Mouse (Mus musculus): ENCODE results near the gene Krt8. TPM values are rescaled to one million over a fixed set of nuclear protein-coding genes. Genes with fewer than 3 reads are reported as not detected.

The Krt8 gene
- polyA plus RNA-seq, 1 experiment = 0.25 TPM

- H3K4me3 ChIP-seq (ENCODE audit: insufficient read depth, low read length) = no peak within 1 kb of the TSS
- TF ChIP-seq CTCF (IDR thresholded peaks at IDR 0.05; ENCODE audit: extremely low read depth, insufficient read depth, low read length) = no peak
- no peak for TF ChIP-seq POLR2A (IDR thresholded peaks at IDR 0.05; ENCODE audit: extremely low read depth, insufficient read depth, low read length)
- H3K27ac ChIP-seq (ENCODE audit: insufficient read depth, low read length) = no peak within 1 kb of the TSS
- H3K4me1 ChIP-seq (ENCODE audit: control insufficient read depth, insufficient read depth, low read length) = no peaks in the 10 kb centered on the region
Observed at GRCm38 (mm10) chr15:102028040-102028439, 23.8 kb upstream of the Krt8 start, which contains the start of gene Krt18. Gene Krt18 (plus strand): TSS chr15:102028180.

GRCm38 (mm10) chr15:102026430-102026829 is 22.1 kb upstream of the Krt8 start:
- no peak for TF ChIP-seq POLR2A (IDR thresholded peaks at IDR 0.05; ENCODE audit: extremely low read depth, insufficient read depth, low read length)
- TF ChIP-seq CTCF (IDR thresholded peaks at IDR 0.05; ENCODE audit: extremely low read depth, insufficient read depth, low read length) = no peak
- Histone ChIP-seq H3K4me3 (ENCODE audit: insufficient read depth, low read length) (no peak overlapping the region), H3K4me1 (ENCODE audit: control insufficient read depth, insufficient read depth, low read length) (no peaks in the 10 kb centered on the region), H3K27ac (ENCODE audit: insufficient read depth, low read length) (no peak overlapping the region)

GRCm38 (mm10) chr15:102025136-102025872 is 21.0 kb upstream of the Krt8 start:
- TF ChIP-seq CTCF (IDR thresholded peaks at IDR 0.05; ENCODE audit: extremely low read depth, insufficient read depth, low read length) = no peak
- no peak for TF ChIP-seq POLR2A (IDR thresholded peaks at IDR 0.05; ENCODE audit: extremely low read depth, insufficient read depth, low read length)
- no peaks in the 10 kb centered on the region for H3K4me1 ChIP-seq (ENCODE audit: control insufficient read depth, insufficient read depth, low read length)
- no peak overlapping the region for H3K4me3 ChIP-seq (ENCODE audit: insufficient read depth, low read length)
- H3K27ac ChIP-seq (ENCODE audit: insufficient read depth, low read length) = no peak overlapping the region

- no peak overlapping the region for H3K27ac ChIP-seq (ENCODE audit: insufficient read depth, low read length)
- TF ChIP-seq POLR2A (IDR thresholded peaks at IDR 0.05; ENCODE audit: extremely low read depth, insufficient read depth, low read length) = no peak
- TF ChIP-seq CTCF (IDR thresholded peaks at IDR 0.05; ENCODE audit: extremely low read depth, insufficient read depth, low read length) = no peak
- no peak overlapping the region for H3K4me3 ChIP-seq (ENCODE audit: insufficient read depth, low read length)
- H3K4me1 ChIP-seq (ENCODE audit: control insufficient read depth, insufficient read depth, low read length) = no peaks in the 10 kb centered on the region
Observed at GRCm38 (mm10) chr15:102023888-102024287, 19.6 kb upstream of the Krt8 start.

GRCm38 (mm10) chr15:102022481-102022880 is 18.2 kb upstream of the Krt8 start:
- TF ChIP-seq POLR2A (IDR thresholded peaks at IDR 0.05; ENCODE audit: extremely low read depth, insufficient read depth, low read length) (no peak), CTCF (IDR thresholded peaks at IDR 0.05; ENCODE audit: extremely low read depth, insufficient read depth, low read length) (no peak)
- Histone ChIP-seq H3K4me3 (ENCODE audit: insufficient read depth, low read length) (no peak overlapping the region), H3K4me1 (ENCODE audit: control insufficient read depth, insufficient read depth, low read length) (no peaks in the 10 kb centered on the region), H3K27ac (ENCODE audit: insufficient read depth, low read length) (no peak overlapping the region)

- TF ChIP-seq CTCF (IDR thresholded peaks at IDR 0.05; ENCODE audit: extremely low read depth, insufficient read depth, low read length) = no peak
- no peak for TF ChIP-seq POLR2A (IDR thresholded peaks at IDR 0.05; ENCODE audit: extremely low read depth, insufficient read depth, low read length)
- H3K4me1 ChIP-seq (ENCODE audit: control insufficient read depth, insufficient read depth, low read length) = peaks cover 2% of the 10 kb centered on the region; the same call in 1 of the 2 replicates
Observed at GRCm38 (mm10) chr15:102017918-102018463, 13.7 kb upstream of the Krt8 start.

GRCm38 (mm10) chr15:102016787-102017186 is 12.5 kb upstream of the Krt8 start:
- Histone ChIP-seq H3K4me3 (ENCODE audit: insufficient read depth, low read length) (no peak overlapping the region), H3K27ac (ENCODE audit: insufficient read depth, low read length) (no peak overlapping the region), H3K4me1 (ENCODE audit: control insufficient read depth, insufficient read depth, low read length) (peaks cover 2% of the 10 kb centered on the region; the same call in 1 of the 2 replicates)
- TF ChIP-seq CTCF (IDR thresholded peaks at IDR 0.05; ENCODE audit: extremely low read depth, insufficient read depth, low read length) = no peak
- TF ChIP-seq POLR2A (IDR thresholded peaks at IDR 0.05; ENCODE audit: extremely low read depth, insufficient read depth, low read length) = no peak

More at GRCm38 (mm10) chr15:102017918-102018463, 13.7 kb upstream of the Krt8 start:
- H3K4me3 ChIP-seq (ENCODE audit: insufficient read depth, low read length) = no peak overlapping the region
- no peak overlapping the region for H3K27ac ChIP-seq (ENCODE audit: insufficient read depth, low read length)

GRCm38 (mm10) chr15:102016096-102016495 is 11.8 kb upstream of the Krt8 start:
- no peak for TF ChIP-seq CTCF (IDR thresholded peaks at IDR 0.05; ENCODE audit: extremely low read depth, insufficient read depth, low read length)
- H3K27ac ChIP-seq (ENCODE audit: insufficient read depth, low read length) = no peak overlapping the region
- H3K4me3 ChIP-seq (ENCODE audit: insufficient read depth, low read length) = no peak overlapping the region
- H3K4me1 ChIP-seq (ENCODE audit: control insufficient read depth, insufficient read depth, low read length) = peaks cover 2% of the 10 kb centered on the region; the same call in 1 of the 2 replicates

- no peak overlapping the region for H3K27ac ChIP-seq (ENCODE audit: insufficient read depth, low read length)
- no peak overlapping the region for H3K4me3 ChIP-seq (ENCODE audit: insufficient read depth, low read length)
- peaks cover 2% of the 10 kb centered on the region; the same call in 1 of the 2 replicates for H3K4me1 ChIP-seq (ENCODE audit: control insufficient read depth, insufficient read depth, low read length)
- TF ChIP-seq CTCF (IDR thresholded peaks at IDR 0.05; ENCODE audit: extremely low read depth, insufficient read depth, low read length) (no peak), POLR2A (IDR thresholded peaks at IDR 0.05; ENCODE audit: extremely low read depth, insufficient read depth, low read length) (no peak)
Observed at GRCm38 (mm10) chr15:102014848-102015247, 10.6 kb upstream of the Krt8 start.

- H3K4me1 ChIP-seq (ENCODE audit: control insufficient read depth, insufficient read depth, low read length) = peaks cover 2% of the 10 kb centered on the region; the same call in 1 of the 2 replicates
- H3K4me3 ChIP-seq (ENCODE audit: insufficient read depth, low read length) = no peak overlapping the region
- no peak for TF ChIP-seq CTCF (IDR thresholded peaks at IDR 0.05; ENCODE audit: extremely low read depth, insufficient read depth, low read length)
- no peak for TF ChIP-seq POLR2A (IDR thresholded peaks at IDR 0.05; ENCODE audit: extremely low read depth, insufficient read depth, low read length)
- no peak overlapping the region for H3K27ac ChIP-seq (ENCODE audit: insufficient read depth, low read length)
Observed at GRCm38 (mm10) chr15:102013651-102014050, 9.4 kb upstream of the Krt8 start.
